8 mouse cellular contexts compared by ENCODE assay signal in genomic region chr9:46282631-46283436, GRCm38 (mm10). TPM values are rescaled to one million over a fixed set of nuclear protein-coding genes. Genes with fewer than 3 reads are reported as not detected.
DNase-seq lines count a peak whose midpoint lies in the region; ATAC-seq lines count a peak whose summit lies in the region.

Gene Bud13 (plus strand): TSS chr9:46283008.

- DNase-seq in Muller cell, postnatal 12 days (ENCODE audit: inconsistent ontology term) = peak; percentile 92
- DNase-seq in cerebellum, adult 9-11 months = peak; percentile 88
- peak; percentile 69 to 95 for DNase-seq in frontal cortex, adult 2 months (ENCODE audit: extremely low spot score in 1 of 2, low spot score in 1 of 2)
- DNase-seq in hindbrain, embryonic 11.5 days (ENCODE audit: low spot score) = peak; percentile 93
- peak; percentile 96 to 97 for DNase-seq in layer of hippocampus, postnatal 10 days (ENCODE audit: low spot score in 2 of 2)
- DNase-seq in lung, postnatal 10 days = peak; percentile 96
- DNase-seq in ovary, postnatal 36 days (ENCODE audit: low spot score) = peak; percentile 94
- peak; percentile 98 for DNase-seq in thymus, postnatal 25 days

- peak within 1 kb of the TSS; percentile 72 for H3K27ac ChIP-seq in hindbrain, embryonic 11.5 days (ENCODE audit: low read depth, low read length)

- H3K36me3 ChIP-seq in hindbrain, embryonic 11.5 days (ENCODE audit: control insufficient read depth, insufficient read depth, low read length) = 0 out of 2 replicates have a peak, but pooled peaks cover 5% of the 10 kb centered on the region

- no peaks in the 10 kb centered on the region; the same call in 1 of the 2 replicates for H3K4me1 ChIP-seq in hindbrain, embryonic 11.5 days (replicated peaks; ENCODE audit: control insufficient read depth, insufficient read depth, low read length)

- under 1% methylated on average over 55 of the region's 55 CpGs for WGBS in hindbrain, embryonic 11.5 days

- ATAC-seq in hindbrain, embryonic 11.5 days (ENCODE audit: low FRiP score) = peak; percentile 91

- H3K4me3 ChIP-seq in hindbrain, embryonic 11.5 days (ENCODE audit: low read depth, low read length) = peak within 1 kb of the TSS; percentile 86

- H3K27me3 ChIP-seq in hindbrain, embryonic 11.5 days (ENCODE audit: control insufficient read depth, insufficient read depth, low read length) = no peaks in the 10 kb centered on the region

- peak within 1 kb of the TSS; percentile 91 for H3K9ac ChIP-seq in hindbrain, embryonic 11.5 days (ENCODE audit: low read depth, low read length)

- peak within 1 kb of the TSS; percentile 62 for H3K4me2 ChIP-seq in hindbrain, embryonic 11.5 days (replicated peaks; ENCODE audit: low read depth, low read length)

- H3K9me3 ChIP-seq in hindbrain, embryonic 11.5 days (ENCODE audit: control insufficient read depth, low read length) = no peaks in the 10 kb centered on the region

RNA-seq across cellular contexts. Expression of gene Bud13, which starts in this region (rescaled TPM):
- 9.7 and 10.5 TPM in 2 replicates for polyA plus RNA-seq in frontal cortex, adult 2 months (2012; rRNA removed)
- 22.4 and 25.0 TPM in 2 replicates for polyA plus RNA-seq in hindbrain, embryonic 11.5 days (2014; fragmentation: Nextera tagmentation; extraction: Ambion mirVana)
- total RNA-seq in layer of hippocampus, postnatal 10 days (2021) = 10 to 100 TPM in 1 of 2 experiments, 1 to 10 TPM in 1; 8.9 to 10.1 TPM

Comparison
In these comparisons a context has a peak if more than half of its experiments do, and no peak if none do; other contexts are left out.
1. Peak in every context shown above with its lines: DNase-seq, ATAC-seq, H3K4me3 ChIP-seq and H3K27ac ChIP-seq.